Mouse (Mus musculus): Measurements from ENCODE around the gene Zkscan16. TPM values are rescaled to one million over a fixed set of nuclear protein-coding genes. Genes with fewer than 3 reads are reported as not detected.

The Zkscan16 gene
- 0.52 and 1.1 TPM in 2 replicates for polyA plus RNA-seq (2015; fragmentation: Nextera tagmentation; extraction: Ambion mirVana)

DNA sequence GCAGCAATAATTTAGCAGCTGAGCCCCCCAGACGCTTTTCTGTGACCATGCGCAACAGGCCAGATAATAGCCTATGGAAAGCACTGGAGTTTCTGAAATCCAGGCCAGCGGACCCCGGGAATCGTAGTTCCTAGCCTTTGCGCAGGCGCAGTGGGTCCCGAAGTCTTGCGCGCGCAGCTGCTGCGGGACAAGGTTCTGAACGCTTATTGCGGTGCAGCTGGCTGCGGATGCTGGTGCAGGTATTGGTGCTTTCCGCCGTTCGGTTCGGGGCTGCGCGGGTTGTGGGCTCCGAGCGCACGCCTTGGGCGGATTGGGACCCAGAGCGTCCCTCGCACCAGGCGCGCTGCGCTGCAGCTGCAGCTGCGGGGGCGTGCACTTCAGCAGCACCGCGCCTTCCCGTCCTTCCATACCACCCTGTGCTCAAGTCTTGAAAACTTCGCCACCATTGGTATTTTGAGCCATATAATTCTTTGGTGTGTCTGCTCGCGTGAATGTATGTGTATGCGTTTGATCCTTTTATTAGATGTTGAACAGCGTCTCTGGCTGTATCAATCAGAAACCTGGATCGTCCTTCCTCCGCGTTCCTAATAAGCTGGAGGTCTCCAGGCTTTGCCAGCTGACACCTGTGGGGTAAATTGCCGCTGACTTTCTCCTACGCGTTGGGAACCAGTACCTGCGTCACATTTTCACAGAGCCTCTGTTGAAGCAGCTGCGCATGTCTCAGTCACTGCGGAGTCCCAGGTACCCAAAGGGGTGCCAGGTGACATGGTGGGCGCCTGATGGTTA lies at the start of gene Zkscan16:
TSS of gene Zkscan16 (plus strand) at position 209 of the 786 bp plus-strand sequence.
- Histone ChIP-seq H3K4me1 (replicated peaks) (peaks cover 14% of the 10 kb centered on the region), H3K4me2 (peak within 1 kb of the TSS; percentile 82), H3K27me3 (0 out of 2 replicates have a peak, but pooled peaks cover 6% of the 10 kb centered on the region), H3K4me3 (peak within 1 kb of the TSS; percentile 57), H3K27ac (peak within 1 kb of the TSS; percentile 45), H3K9me3 (no peaks in the 10 kb centered on the region), H3K36me3 (no peaks in the 10 kb centered on the region), H3K9ac (peak within 1 kb of the TSS; percentile 74)
- under 1% methylated on average over 50 of the region's 50 CpGs for WGBS
- peak; percentile 93 for ATAC-seq (ENCODE audit: low FRiP score)

GRCm38 (mm10) chr4:58894399-58894798 lies 49.0 kb upstream of the Zkscan16 start:
- H3K27me3 ChIP-seq, result no peaks in the 10 kb centered on the region

DNA sequence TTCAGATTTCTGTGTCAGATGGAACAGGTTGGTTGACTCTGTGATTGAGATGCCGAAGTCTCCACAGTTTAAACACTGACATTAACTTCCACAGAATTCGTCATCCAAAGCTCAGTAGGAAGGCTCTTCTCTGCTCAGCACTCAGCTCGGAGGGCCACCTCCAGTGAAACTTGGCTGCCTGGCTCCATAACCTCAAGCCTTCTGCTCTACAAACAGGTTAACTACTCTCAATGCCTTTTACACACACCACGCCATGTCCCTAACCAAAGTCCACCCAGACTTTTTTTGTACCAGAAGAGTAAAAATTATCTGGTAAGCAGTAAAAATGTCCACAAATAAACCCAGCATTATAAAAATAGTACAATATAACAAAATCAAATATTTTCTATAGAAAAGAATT lies 46.0 kb upstream of the Zkscan16 start:
- ATAC-seq (ENCODE audit: low FRiP score), result no peak

More at GRCm38 (mm10) chr4:58894399-58894798, 49.0 kb upstream of the Zkscan16 start:
- H3K9me3 ChIP-seq, result no peaks in the 10 kb centered on the region
- no peaks in the 10 kb centered on the region for H3K36me3 ChIP-seq
- ATAC-seq (ENCODE audit: low FRiP score), result no peak
- no peak overlapping the region for H3K27ac ChIP-seq
- 91% methylated on average over 7 of the region's 7 CpGs for WGBS
- no peak overlapping the region for H3K4me3 ChIP-seq
- H3K4me1 ChIP-seq (replicated peaks), result no peaks in the 10 kb centered on the region
- no peak overlapping the region for H3K9ac ChIP-seq
- H3K4me2 ChIP-seq, result no peak overlapping the region

GRCm38 (mm10) chr4:58898318-58898717 lies 45.1 kb upstream of the Zkscan16 start:
- Histone ChIP-seq H3K9ac (no peak overlapping the region), H3K27ac (no peak overlapping the region), H3K4me1 (replicated peaks) (no peaks in the 10 kb centered on the region), H3K4me3 (no peak overlapping the region), H3K36me3 (no peaks in the 10 kb centered on the region), H3K9me3 (no peaks in the 10 kb centered on the region), H3K27me3 (no peaks in the 10 kb centered on the region), H3K4me2 (no peak overlapping the region)
- ATAC-seq (ENCODE audit: low FRiP score), result no peak

More for the DNA sequence above, 46.0 kb upstream of the Zkscan16 start:
- Histone ChIP-seq H3K36me3 (no peaks in the 10 kb centered on the region), H3K9ac (no peak overlapping the region), H3K9me3 (no peaks in the 10 kb centered on the region), H3K4me2 (no peak overlapping the region), H3K27ac (no peak overlapping the region), H3K4me3 (no peak overlapping the region), H3K27me3 (no peaks in the 10 kb centered on the region), H3K4me1 (replicated peaks) (no peaks in the 10 kb centered on the region)
- WGBS, result 77% methylated on average over 4 of the region's 4 CpGs

DNA sequence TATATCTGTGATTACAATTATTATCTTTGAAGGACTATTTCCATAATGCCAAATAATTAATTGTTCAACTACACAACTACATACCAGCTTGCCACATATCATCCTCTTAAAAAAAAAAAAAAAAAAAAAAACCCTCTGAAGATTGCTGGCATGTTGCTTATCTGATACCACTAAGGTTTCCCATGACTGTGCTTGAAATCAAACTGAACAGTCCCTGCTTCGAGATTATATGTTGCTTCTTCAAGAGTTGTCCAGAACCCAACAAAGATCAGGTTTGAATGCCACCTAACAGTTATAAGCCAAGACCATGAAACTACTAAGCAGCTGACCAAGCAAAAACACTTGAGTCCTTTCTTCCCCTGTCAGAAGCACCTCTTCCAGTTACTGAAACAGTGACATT lies 36.0 kb upstream of the Zkscan16 start:
- WGBS, result 96% methylated on average over 1 of the region's 1 CpGs

GRCm38 (mm10) chr4:58910175-58911068 lies 33.0 kb upstream of the Zkscan16 start:
- ATAC-seq (ENCODE audit: low FRiP score), result peak; percentile 1; the same call in 1 of the 2 replicates
- H3K27me3 ChIP-seq, result no peaks in the 10 kb centered on the region
- 39% methylated on average over 16 of the region's 16 CpGs for WGBS

More for the DNA sequence above, 36.0 kb upstream of the Zkscan16 start:
- H3K9ac ChIP-seq, result no peak overlapping the region
- H3K36me3 ChIP-seq, result no peaks in the 10 kb centered on the region
- H3K4me2 ChIP-seq, result no peak overlapping the region
- no peaks in the 10 kb centered on the region for H3K27me3 ChIP-seq
- no peak overlapping the region for H3K4me3 ChIP-seq
- ATAC-seq (ENCODE audit: low FRiP score), result no peak
- H3K27ac ChIP-seq, result no peak overlapping the region
- no peaks in the 10 kb centered on the region for H3K9me3 ChIP-seq
- peaks cover 11% of the 10 kb centered on the region for H3K4me1 ChIP-seq (replicated peaks)

GRCm38 (mm10) chr4:58911069-58911830 lies 32.2 kb upstream of the Zkscan16 start:
- Histone ChIP-seq H3K36me3 (no peaks in the 10 kb centered on the region), H3K27me3 (no peaks in the 10 kb centered on the region), H3K9me3 (no peaks in the 10 kb centered on the region), H3K4me3 (peak overlapping the region; percentile 86), H3K4me2 (peak overlapping the region; percentile 79), H3K9ac (peak overlapping the region; percentile 95), H3K4me1 (replicated peaks) (peaks cover 18% of the 10 kb centered on the region), H3K27ac (peak overlapping the region; percentile 99)
- under 1% methylated on average over 53 of the region's 56 CpGs for WGBS
- ATAC-seq (ENCODE audit: low FRiP score), result peak; percentile 77

More at GRCm38 (mm10) chr4:58910175-58911068, 33.0 kb upstream of the Zkscan16 start:
- Histone ChIP-seq H3K27ac (peak overlapping the region; percentile 99), H3K9ac (peak overlapping the region; percentile 95), H3K4me1 (replicated peaks) (peaks cover 18% of the 10 kb centered on the region), H3K9me3 (no peaks in the 10 kb centered on the region), H3K4me3 (peak overlapping the region; percentile 86), H3K36me3 (no peaks in the 10 kb centered on the region), H3K4me2 (peak overlapping the region; percentile 79)

DNA sequence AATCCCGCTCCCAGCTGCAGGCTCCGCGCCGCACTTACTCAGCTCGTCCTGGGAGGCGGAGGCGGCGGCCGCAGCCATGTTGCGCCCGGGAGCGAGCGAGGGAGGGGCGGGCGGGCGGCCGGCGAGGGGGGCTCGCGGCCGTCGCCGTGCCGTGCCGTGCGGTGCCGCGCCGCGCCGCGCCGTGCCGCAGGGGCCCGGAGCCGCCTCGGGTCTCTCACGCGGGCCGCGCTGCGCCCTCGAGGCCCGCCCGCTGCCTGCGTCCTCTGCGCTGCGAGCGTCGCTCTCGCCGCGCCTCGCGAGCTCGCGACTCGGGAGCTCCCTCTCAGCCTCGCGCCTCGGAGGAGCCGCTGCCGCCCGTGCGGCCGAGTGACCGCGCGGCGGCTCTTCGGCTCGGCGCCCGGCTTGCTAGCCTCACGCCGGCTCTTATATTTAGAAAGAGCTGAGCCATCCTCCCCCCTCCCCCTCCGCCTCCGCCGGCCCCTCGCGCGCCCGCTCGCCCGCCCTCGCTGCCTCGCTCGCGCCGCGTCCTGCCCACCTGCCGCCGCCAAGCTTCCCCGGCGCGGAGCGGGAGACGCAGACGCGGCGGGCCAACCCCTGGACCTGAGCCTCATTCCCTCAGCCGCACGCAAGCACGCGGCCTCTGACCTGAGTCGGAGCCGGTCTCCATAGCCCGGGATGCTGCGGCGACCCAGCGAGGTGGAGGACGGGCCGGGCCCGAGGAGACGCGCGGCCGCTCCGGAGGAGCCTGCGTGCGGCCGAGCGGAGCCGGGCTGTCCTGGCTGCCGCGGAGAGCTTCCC lies 31.4 kb upstream of the Zkscan16 start:
- H3K4me1 ChIP-seq (replicated peaks), result peaks cover 18% of the 10 kb centered on the region
- H3K4me3 ChIP-seq, result peak overlapping the region; percentile 86
- no peaks in the 10 kb centered on the region for H3K27me3 ChIP-seq
- ATAC-seq (ENCODE audit: low FRiP score), result peak; percentile 85
- H3K27ac ChIP-seq, result peak overlapping the region; percentile 99
- no peaks in the 10 kb centered on the region for H3K9me3 ChIP-seq
- H3K9ac ChIP-seq, result peak overlapping the region; percentile 95
- H3K4me2 ChIP-seq, result peak overlapping the region; percentile 79
- H3K36me3 ChIP-seq, result no peaks in the 10 kb centered on the region
- WGBS, result under 1% methylated on average over 79 of the region's 126 CpGs

GRCm38 (mm10) chr4:58912629-58913335 lies 30.6 kb upstream of the Zkscan16 start, which contains the start of gene Ecpas:
TSS of gene Ecpas (minus strand) at chr4:58912749.
- H3K9ac ChIP-seq, result peak within 1 kb of the TSS; percentile 95
- ATAC-seq (ENCODE audit: low FRiP score), result peak; percentile 52
- WGBS, result 4% methylated on average over 37 of the region's 43 CpGs
- H3K4me3 ChIP-seq, result peak within 1 kb of the TSS; percentile 86
- H3K4me1 ChIP-seq (replicated peaks), result peaks cover 18% of the 10 kb centered on the region
- no peaks in the 10 kb centered on the region for H3K27me3 ChIP-seq
- H3K27ac ChIP-seq, result peak within 1 kb of the TSS; percentile 99
- no peaks in the 10 kb centered on the region for H3K36me3 ChIP-seq
- no peaks in the 10 kb centered on the region for H3K9me3 ChIP-seq
- H3K4me2 ChIP-seq, result peak within 1 kb of the TSS; percentile 79

DNA sequence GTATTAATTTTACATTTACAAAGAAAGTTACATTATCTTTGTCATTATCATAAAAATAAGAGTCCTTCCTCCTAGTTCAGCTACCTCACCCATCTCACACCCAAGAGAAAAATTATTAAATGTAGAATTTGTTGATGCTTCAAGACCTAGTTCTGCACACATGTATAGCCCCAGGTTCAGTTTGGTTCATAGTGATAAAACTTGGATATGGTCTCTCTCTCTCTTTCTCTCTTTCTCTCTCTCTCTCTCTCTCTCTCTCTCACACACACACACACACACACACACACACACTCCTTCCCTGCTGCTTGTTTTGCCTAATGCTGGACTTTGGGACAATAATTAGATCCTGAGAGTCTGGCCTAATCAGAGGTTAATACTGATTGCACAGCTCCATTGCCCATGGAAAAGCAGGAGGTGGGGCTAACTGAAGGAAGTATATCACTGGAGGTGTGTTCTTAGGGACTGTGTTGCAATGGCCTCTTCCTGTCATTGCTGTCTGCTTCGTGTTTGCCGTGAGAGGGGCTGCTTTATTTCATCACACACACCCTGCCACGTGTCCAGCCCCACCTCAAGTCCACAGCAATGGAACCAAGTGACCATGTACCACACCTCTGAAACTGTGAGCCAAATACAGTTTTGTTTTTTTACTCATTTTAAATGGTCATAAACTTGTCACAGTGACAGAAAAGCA lies 29.9 kb upstream of the Zkscan16 start:
- Histone ChIP-seq H3K4me2 (peak overlapping the region; percentile 79), H3K4me3 (peak overlapping the region; percentile 86), H3K27ac (no peak overlapping the region), H3K27me3 (no peaks in the 10 kb centered on the region), H3K9me3 (no peaks in the 10 kb centered on the region), H3K36me3 (no peaks in the 10 kb centered on the region), H3K9ac (peak overlapping the region; percentile 95; the same call in 1 of the 2 replicates), H3K4me1 (replicated peaks) (peaks cover 18% of the 10 kb centered on the region)
- ATAC-seq (ENCODE audit: low FRiP score), result no peak
- 51% methylated on average over 3 of the region's 3 CpGs for WGBS
